Mouse (Mus musculus) liver, adult 2 months (tissue): ENCODE measurements around the gene Btbd35f2. TPM values are rescaled to one million over a fixed set of nuclear protein-coding genes. Genes with fewer than 3 reads are reported as not detected.
"Not testable (repeated sequence)": the region's sequence is repeated elsewhere in the genome, so short reads cannot be mapped to it uniquely, and the experiment has no call there.

Experiments used
- DNase-seq: peaks from one replicate; pipeline ENCODE4 v3.0.0-alpha.2; 2011; ENCODE audit warnings: low read depth, low spot score; ENCODE audit errors: extremely low read depth
- H3K27ac ChIP-seq: fragments of 200-500 bp; replicated peaks from 2 replicates; pipeline ENCODE4 v1.5.1; 2012; ENCODE audit warnings: low read depth, mild to moderate bottlenecking, control low read depth, inconsistent platforms, low read length; ENCODE audit not compliant: insufficient read depth
- H3K27me3 ChIP-seq: fragments of 200-500 bp; 2 replicates; pipeline ENCODE4 v1.6.1; 2012; ENCODE audit warnings: mild to moderate bottlenecking, moderate library complexity, low read length, inconsistent platforms; ENCODE audit not compliant: control insufficient read depth, insufficient read depth
- H3K36me3 ChIP-seq: fragments of 200-500 bp; 2 replicates; pipeline ENCODE4 v1.6.1; 2012; ENCODE audit warnings: low read length, inconsistent platforms; ENCODE audit not compliant: control insufficient read depth, insufficient read depth
- H3K4me1 ChIP-seq: fragments of 200-500 bp; 2 replicates; pipeline ENCODE4 v1.6.1; 2011; ENCODE audit warnings: low read length; ENCODE audit not compliant: control insufficient read depth, insufficient read depth
- H3K4me3 ChIP-seq: fragments of 200-500 bp; 2 replicates; pipeline ENCODE4 v1.5.1; 2011; ENCODE audit warnings: low read depth, mild to moderate bottlenecking, control low read depth, low read length, moderate library complexity; ENCODE audit not compliant: insufficient read depth
- H3K79me2 ChIP-seq: fragments of 200-500 bp; 2 replicates; pipeline ENCODE4 v1.6.1; 2012; ENCODE audit warnings: inconsistent platforms, mild to moderate bottlenecking, low read length, moderate library complexity; ENCODE audit not compliant: control insufficient read depth, insufficient read depth
- H3K9ac ChIP-seq: fragments of 200-500 bp; 2 replicates; pipeline ENCODE4 v1.6.1; 2012; ENCODE audit warnings: low read depth, mild to moderate bottlenecking, control low read depth, inconsistent platforms, low read length
- WGBS: fragments of 180-500 bp; shearing (Covaris S2); methylation state at CpG from one replicate; pipeline ENCODE4 v1.1.7; 2018; 5-methylcytosine and 5-hydroxymethylcytosine counted together
- polyA plus RNA-seq: library from polyadenylated mRNA; depleted of rRNA; stranded (reverse); fragments of >200 nt; gene quantifications from 2 replicates; pipeline ENCODE4 v1.2.3, GENCODE M21; 2012; rRNA removed
- total RNA-seq: library from RNA; depleted of rRNA; stranded (reverse); fragments of >200 nt; gene quantifications from 2 replicates; pipeline ENCODE4 v1.2.3, GENCODE M21; 2014; rRNA removed

The Btbd35f2 gene
- total RNA-seq (not detected in 2 replicates), polyA plus RNA-seq (not detected in 2 replicates)

GRCm38 (mm10) chrX:32278094-32278493 is at the start of gene Btbd35f2:
Gene Btbd35f2, plus strand, starts transcription at chrX:32278394.
- H3K4me1 ChIP-seq, H3K36me3 ChIP-seq, H3K4me3 ChIP-seq, DNase-seq, H3K27me3 ChIP-seq, H3K79me2 ChIP-seq, H3K27ac ChIP-seq, H3K9ac ChIP-seq: not testable (repeated sequence)
- WGBS, result no CpG with 5 or more reads among the region's 3 CpGs

Other genes starting within 250 kb of the Btbd35f2 start
- not detected in 2 replicates for gene Btbd35f22, start 230.6 kb upstream of the Btbd35f2 start, total RNA-seq
- not detected in 2 replicates for gene Btbd35f22, start 230.6 kb upstream of the Btbd35f2 start, polyA plus RNA-seq